Mouse (Mus musculus) heart, embryonic 14.5 days (tissue): ENCODE measurements at regions not wholly inside any gene's neighbourhood (a gene's known extent, or its start where the extent isn't known, plus 50 kb on each side); places are given as distances from the start of the nearest gene placed in this dataset.

Experiments
- ATAC-seq: fragments of 200-750 bp; cut with Nextera tagmentation; 2 replicates; pipeline ENCODE4 v1.8.0; 2017; ENCODE audit warnings: low read depth, moderate TSS enrichment; ENCODE audit not compliant: insufficient number of reproducible peaks, insufficient read depth, low FRiP score
- H3K27ac ChIP-seq, 2 experiments: fragments of 200-500 bp in 1 of 2; fragments of 300-500 bp in 1 of 2; sonication (generic) in 1 of 2; replicated peaks in 1 of 2; 2 replicates each; pipeline ENCODE4 v1.5.1; 2012 to 2014; ENCODE audit warnings: low read depth in 2 of 2, low read length in 2 of 2, control low read depth in 1 of 2, mild to moderate bottlenecking in 1 of 2, mixed read lengths in 1 of 2; ENCODE audit not compliant: control insufficient read depth in 1 of 2, insufficient read depth in 1 of 2
- H3K27me3 ChIP-seq: fragments of 300-500 bp; sonication (generic); 2 replicates; pipeline ENCODE4 v1.6.1; 2014; ENCODE audit warnings: mild to moderate bottlenecking, low read length, control low read depth; ENCODE audit not compliant: control insufficient read depth, insufficient read depth
- H3K36me3 ChIP-seq: fragments of 300-500 bp; sonication (generic); 2 replicates; pipeline ENCODE4 v1.6.1; 2014; ENCODE audit warnings: mild to moderate bottlenecking, control low read depth, low read length, mixed read lengths; ENCODE audit not compliant: control insufficient read depth, insufficient read depth
- H3K4me1 ChIP-seq, 2 experiments: fragments of 200-500 bp in 1 of 2; fragments of 300-500 bp in 1 of 2; sonication (generic) in 1 of 2; 2 replicates each; pipeline ENCODE4 v1.6.1; 2012 to 2014; ENCODE audit warnings: low read length in 2 of 2, control low read depth in 1 of 2, mixed read lengths in 1 of 2; ENCODE audit not compliant: control insufficient read depth in 2 of 2, insufficient read depth in 2 of 2
- H3K4me2 ChIP-seq: fragments of 300-500 bp; sonication (generic); 2 replicates; pipeline ENCODE4 v1.6.1; 2014; ENCODE audit warnings: mild to moderate bottlenecking, low read length
- H3K4me3 ChIP-seq, 2 experiments: fragments of 200-500 bp in 1 of 2; fragments of 300-500 bp in 1 of 2; sonication (generic) in 1 of 2; 2 replicates each; pipeline ENCODE4 v1.5.1; 2012 to 2014; ENCODE audit warnings: low read length in 2 of 2, mild to moderate bottlenecking in 2 of 2, control low read depth in 1 of 2, low read depth in 1 of 2, moderate library complexity in 1 of 2; ENCODE audit not compliant: control insufficient read depth in 1 of 2, insufficient read depth in 1 of 2
- H3K9ac ChIP-seq: fragments of 300-500 bp; sonication (generic); 2 replicates; pipeline ENCODE4 v1.6.1; 2014; ENCODE audit warnings: mild to moderate bottlenecking, low read length
- H3K9me3 ChIP-seq: fragments of 300-500 bp; sonication (generic); 2 replicates; pipeline ENCODE4 v1.6.1; 2016; ENCODE audit warnings: low read length, control low read depth; ENCODE audit not compliant: control insufficient read depth
- WGBS: fragments of 180-500 bp; shearing (Covaris S2); extraction: QIAGEN DNeasy Blood & Tissue Kit; methylation state at CpG from one replicate; pipeline ENCODE4 v1.1.7; 2014; 5-methylcytosine and 5-hydroxymethylcytosine counted together

- Histone ChIP-seq H3K27me3 (no peaks in the 10 kb centered on the region), H3K4me3 (no peak overlapping the region), H3K27ac (no peak overlapping the region), H3K36me3 (no peaks in the 10 kb centered on the region), H3K9me3 (no peaks in the 10 kb centered on the region), H3K9ac (no peak overlapping the region), H3K4me2 (no peak overlapping the region), H3K4me1 (no peaks in the 10 kb centered on the region)
- no peak for ATAC-seq
- WGBS, result 64% methylated on average over 5 of the region's 5 CpGs
Observed at GRCm38 (mm10) chr1:55983522-55984066, 577.9 kb downstream of the Plcl1 start.

GRCm38 (mm10) chr1:55997074-55997473 is 591.4 kb downstream of the Plcl1 start:
- Histone ChIP-seq H3K4me2 (no peak overlapping the region), H3K4me3 (no peak overlapping the region), H3K9me3 (no peaks in the 10 kb centered on the region), H3K9ac (no peak overlapping the region), H3K36me3 (no peaks in the 10 kb centered on the region), H3K27ac (no peak overlapping the region), H3K4me1 (no peaks in the 10 kb centered on the region), H3K27me3 (no peaks in the 10 kb centered on the region; the same call in 1 of the 2 replicates)
- 79% methylated on average over 6 of the region's 6 CpGs for WGBS
- ATAC-seq, result no peak
